Mouse (Mus musculus): ENCODE measurements around the gene Ptn. TPM values are rescaled to one million over a fixed set of nuclear protein-coding genes. Genes with fewer than 3 reads are reported as not detected.
A peak's percentile ranks its signal among the peaks of the same experiment; 100 is the strongest.

Ptn gene
- total RNA-seq (2021): 100 to 1,000 TPM; 234 TPM

DNA sequence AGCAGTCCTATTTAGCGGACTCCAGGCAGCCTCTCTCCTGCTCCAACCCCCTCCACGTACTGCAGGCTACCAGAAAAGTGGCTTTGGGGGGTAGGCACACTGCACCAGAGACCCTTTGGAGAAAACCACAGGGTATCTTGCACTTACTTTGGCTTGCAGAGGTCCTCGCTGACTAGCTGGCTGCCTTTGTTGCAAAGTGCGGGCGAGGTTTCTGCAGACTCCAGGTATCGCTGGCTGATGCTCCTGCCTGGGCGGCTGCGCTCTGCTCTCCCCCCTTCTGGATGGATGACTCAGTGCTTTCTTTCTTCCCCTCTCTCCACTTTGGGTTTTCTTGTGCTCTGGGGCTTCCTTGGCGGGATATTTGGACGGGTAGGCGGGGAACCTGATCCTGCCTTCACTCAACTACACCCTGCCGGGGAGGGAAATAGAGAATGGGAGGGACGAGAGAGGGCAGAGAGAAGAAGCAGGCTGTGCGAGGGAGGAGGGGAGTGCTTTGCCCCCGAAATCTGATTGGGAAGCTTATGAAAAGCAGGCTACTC, at the start of gene Ptn:
Gene Ptn (minus strand): TSS at position 474 of the 539 bp plus-strand sequence.
- peak; percentile 55 to 59 for DNase-seq

DNA sequence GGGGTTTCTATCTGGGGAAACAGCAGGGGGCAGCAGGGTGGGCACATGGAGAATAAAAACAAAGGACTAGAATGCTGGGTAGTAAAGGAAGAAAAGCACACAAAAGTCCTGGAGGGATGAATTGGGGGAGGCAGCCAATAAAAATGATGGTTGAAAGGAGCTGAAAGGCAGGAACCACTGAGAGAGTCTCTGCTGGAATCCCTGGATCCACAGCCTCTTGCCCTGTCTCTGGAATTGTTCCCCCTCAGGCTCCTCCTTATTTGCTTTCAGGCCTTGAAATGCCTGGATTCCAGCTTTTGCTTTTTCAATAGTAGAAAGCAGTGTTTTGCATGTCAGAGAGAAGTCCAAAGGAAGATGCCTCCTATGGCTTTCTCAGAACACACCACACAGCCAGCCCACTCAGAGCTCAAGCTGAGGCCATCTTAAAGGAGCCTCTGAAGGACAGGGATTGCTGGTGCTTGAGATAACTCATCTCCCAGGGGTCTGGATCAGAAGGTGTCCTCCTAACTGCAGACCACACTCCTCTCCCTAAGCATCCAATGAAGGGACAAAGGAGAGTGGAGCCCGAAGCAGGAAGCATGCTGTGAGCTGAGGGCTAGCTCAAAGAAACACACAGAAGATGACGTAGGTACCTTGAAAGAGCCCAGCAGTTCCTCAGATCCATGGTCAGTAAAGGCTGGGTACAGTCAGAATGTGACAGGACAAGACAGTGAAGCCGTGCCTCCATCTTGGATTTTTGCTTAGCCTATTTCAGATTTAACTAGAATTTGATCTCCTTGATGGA, 48.4 kb upstream of the Ptn start:
- DNase-seq: no peak

DNA sequence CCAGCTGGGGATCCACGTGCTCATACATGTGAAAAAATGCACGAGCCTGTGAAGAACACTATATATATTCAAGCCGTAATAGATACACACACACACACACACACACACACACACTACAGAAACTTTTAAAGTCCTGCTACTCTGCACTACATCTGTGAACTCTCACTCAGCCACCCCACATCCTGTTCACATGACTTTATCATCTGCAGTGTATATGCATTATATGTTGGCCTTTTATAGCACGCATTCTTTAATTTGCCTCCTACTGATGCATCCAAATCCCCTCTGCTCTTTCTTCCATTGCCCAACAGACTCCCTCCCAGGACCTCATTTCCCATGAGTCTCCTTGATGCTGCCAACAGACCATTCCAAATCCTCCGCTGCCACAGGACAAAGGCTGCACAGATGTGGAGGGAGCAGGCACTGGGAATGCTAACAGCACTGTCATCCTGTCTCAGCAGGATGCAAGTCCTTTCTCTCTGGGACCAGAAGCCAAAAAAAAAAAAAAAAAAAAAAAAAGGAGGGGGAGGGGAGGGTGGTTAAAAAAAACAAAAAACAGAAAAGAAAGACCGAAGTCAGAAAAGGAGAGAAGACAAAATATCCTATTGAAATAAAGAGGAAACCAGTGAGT, 47.7 kb upstream of the Ptn start:
- DNase-seq: no peak

DNA sequence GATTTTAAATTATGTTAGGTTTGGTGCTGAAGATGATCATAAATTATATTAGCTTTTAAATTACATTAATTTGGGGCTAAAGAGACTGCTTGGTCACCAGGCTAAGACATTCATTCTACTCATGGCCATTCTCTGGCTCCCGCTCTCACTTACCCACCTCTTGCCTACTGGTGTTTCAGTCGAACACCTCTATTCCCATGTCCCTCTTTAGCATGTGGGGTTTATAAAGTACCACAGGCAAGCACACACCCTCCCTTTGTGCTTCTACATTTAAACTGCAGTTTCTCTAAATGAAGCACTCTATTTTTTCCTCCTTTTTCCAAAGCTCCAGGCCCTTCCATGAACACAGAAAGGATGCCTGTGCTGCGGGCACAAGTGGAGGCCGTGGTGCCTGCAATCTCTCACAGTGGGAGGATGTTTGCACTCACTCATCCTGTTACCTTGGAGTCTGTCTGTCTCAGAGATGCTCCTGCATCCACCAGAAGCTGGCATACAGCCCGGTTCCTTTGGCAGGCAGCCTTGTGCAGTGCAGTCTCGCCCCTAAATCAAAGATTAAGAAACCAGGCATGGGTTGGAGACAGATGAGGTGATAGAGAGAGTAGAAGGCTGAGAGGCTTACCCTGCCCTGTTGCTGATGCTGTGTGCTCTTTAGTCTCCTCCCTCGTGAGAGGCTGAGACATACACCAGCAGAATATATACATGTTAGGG, 40.6 kb upstream of the Ptn start:
- peak; percentile 67 to 75 for DNase-seq

DNA sequence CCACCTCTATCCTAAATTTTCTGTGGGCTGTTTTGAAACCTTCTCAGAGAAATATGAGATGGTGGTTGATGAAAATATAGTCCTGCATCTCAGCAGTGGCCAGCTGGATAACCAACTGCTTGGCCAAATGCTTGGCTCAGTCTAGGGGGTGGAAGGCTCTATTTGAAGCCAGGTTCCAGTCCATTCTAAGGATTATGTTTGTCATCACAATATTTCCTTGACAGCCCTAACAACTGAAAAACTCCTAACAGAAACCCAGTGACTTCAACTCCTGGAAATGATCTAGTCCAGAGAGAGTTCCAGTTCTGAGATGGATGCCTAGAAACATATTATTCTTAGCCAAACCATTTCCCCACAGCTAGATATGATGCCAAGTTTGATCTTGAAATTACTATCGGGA, 35.3 kb upstream of the Ptn start:
- DNase-seq: no peak

DNA sequence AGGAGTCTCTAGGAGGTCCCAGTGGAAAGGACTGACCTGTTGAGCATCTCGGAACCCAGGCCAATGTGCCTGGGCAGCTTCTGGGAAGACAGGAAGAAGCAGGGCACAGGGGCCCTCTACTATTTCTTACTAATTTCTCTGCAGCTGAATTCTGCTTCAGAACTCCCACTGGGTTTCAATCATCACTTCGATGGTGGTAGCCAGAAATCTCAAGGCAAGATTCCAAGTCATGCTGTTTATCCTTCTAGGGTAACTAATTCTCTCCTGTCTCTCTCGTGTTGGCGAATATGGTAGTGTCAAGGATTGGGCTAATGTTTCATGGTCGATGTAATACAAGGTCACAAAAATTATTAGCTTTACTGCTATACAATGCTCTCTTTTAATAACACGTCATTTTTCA, 34.2 kb upstream of the Ptn start:
- no peak for DNase-seq

DNA sequence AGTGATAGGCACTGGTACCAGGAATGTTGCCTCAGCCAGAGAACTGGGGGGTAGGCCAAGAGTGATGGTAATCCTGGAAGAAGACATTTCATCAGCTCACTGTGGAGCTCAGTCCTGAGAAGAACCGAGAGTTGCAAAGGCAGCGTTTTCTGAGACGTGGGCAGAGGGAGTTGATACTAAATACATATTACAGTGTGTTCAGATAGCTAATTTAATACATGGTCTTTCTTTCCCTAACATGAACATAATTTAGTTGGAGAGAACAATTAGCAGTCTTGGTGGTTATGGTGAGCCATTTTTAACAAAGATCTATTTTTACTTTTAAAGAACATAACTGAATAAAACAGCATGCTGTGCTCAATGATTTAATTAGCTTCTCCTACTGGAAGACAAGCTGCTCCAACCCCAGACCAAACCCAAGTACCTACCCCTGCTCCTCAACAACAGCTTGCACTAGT, 33.0 kb upstream of the Ptn start:
- DNase-seq: no peak

DNA sequence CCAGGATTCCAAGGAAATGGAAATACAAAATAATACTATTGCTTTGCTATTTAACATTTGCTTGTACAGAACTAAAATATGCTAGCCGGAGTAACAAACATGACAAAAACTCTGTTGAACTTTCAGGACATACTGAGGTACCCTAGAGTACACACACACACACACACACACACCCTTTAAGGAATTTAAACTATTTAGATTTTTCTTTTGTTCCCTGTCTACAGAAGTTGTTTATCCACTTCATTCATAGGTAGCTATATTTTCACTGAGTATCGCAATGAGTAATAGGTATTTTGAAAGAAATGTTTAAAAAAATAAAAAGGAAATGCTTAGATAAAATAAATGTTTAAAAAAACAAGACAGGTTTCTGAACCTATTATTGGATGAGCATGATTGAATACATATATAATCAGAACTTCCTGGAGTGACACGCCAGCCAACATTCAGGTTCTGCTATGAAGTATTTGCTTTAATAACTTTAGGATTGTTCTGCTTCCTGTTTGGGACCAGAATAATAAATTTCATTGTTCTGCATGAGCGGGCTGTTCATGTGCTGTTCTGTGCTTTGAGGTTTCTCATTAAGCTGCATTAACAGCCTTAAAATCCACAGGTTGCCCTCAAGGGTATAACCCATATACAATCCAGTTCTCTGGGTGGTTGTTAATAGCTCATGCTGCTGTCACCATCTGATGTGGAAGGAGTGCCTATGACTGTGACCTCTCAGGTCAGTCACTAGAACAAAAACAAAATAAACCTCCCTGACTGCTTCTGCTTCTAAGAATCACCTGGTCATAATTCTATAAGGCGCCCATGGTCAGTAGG, 32.3 kb upstream of the Ptn start:
- DNase-seq: no peak

DNA sequence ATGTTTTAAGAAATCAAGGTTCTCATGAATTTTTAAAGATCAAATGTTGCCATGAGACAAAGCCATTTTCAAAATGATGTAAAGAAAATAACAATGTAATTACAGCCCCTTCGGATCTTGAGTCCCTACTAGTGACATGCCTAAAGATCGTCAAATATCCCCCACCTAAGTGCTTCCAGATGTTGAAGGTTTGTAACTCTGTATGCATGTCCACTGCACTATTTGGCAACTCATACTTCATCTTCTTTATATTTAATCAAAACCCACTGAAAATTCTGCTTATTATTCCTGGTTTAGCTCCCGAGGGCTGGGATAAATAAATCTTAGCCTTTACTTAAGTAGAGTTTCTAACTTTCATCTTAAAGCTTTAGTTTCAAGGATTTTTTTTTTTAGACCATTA, 31.7 kb upstream of the Ptn start:
- DNase-seq: no peak

DNA sequence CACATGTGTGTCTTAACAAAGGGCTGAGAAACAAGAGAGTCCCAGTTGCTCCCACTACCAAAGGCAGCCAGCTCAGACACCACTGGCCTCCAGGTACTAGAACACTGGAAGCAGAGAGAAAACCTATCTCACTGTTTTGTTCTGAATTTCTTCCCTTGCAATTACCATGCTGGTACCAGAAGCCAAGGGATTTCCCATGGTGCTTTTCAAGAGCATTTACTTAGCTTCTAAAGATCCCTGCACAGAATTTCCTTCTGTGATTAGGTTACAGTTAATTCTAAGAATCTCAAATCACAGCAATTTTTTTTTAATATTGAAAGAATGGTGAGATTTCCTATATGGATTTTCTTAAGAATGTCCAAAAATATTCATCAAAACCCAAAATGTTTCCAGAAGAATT, 31.2 kb upstream of the Ptn start:
- DNase-seq: no peak

DNA sequence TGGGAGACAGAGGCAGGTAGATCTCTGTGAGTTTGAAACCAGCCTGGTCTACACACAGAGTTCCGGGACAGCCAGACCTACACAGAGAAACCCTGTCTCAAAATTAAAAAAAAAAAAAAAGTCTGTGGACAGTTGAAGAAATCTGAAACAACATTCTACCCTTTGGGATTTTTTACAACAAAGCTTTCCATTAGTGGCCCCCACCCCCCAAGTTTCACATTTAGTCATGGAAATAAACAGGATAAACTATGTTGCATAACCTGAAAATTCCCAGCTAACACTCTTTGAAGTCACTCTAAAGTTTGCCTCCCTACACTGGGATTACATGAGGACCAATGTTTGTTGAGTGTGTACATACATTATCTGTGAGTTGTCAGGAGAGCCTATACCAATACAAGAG, 28.7 kb upstream of the Ptn start:
- no peak for DNase-seq

DNA sequence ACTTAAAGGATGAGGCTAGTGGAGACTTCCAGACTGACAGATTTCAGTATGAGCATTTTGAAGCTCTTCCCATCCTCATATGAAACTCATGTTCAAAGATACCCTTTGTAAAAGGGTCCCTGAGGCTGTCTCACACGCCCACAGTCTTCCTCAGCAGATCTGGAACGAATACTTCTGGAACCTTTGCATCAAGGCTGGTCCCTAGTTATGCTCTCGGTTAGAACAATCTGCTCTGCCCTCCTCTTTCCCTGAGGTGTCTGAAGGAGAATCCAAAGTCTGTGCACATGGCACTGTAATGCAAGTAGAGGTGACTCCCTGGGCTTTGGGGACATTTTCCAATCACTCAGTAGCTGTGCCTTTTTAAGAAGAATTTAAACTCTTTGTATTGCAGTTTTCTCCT, 25.3 kb upstream of the Ptn start:
- DNase-seq: no peak

DNA sequence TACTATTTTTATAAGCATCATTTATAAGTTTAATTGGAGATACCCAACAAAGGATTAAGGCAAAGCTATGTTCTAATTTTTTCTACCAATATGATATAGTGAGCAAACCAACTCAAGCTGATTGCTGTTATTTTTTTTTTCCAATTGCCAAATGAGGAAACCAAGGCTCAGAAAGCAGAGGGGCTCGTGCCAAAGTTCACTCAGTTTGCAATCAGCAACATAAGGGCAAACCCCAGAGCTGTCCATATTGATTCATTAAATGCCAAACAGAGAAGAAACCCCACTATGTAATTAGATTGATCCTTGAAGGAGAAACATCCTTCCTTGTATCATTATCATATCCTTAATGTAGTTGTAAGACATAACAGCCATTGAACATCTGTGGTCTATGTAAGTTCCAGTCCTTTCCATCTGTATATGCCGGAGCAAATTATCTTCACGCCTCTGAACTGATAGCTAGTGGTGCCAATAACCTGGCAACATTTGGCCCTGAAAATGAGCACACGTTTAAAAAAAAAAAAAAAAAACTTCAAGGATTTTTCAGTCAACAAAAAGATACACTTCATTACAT, 24.8 kb upstream of the Ptn start:
- no peak for DNase-seq

DNA sequence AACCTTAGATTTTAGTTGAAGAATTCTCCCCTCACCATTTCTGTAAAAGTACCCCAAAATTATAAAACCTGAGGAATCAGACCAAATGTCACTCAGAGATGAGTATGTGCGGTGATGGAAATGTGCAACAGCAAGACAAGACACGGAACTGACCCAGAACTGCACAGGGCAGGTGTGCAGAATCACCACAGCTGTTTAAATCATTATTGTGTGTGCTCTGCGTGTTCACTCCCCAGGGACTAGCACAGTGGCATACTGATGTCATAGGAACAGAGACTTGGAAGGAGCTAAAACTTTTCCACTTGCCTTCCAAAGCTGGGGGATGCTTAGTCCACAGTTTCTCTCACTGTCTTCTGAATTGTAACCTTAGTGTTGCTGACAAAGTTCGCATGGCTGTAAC, 22.7 kb upstream of the Ptn start:
- no peak for DNase-seq

DNA sequence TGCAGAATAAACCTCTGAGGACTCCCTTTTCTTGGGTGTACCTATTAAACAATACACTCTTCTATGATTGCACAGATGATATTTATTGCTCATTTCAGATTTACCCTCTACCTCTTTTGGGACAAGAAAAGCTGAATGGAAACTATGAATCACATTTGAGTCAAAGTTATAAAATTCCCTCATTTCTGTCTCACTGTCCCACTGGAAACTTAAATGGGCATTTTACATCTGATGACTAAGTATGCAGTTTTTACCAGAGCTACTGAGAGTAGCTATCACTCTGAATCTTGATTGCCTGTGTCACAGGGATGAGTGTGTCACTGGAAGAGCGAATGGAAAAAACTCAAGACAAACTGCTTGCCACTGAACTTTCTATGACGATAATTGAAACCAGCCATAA, 22.2 kb upstream of the Ptn start:
- DNase-seq: no peak

DNA sequence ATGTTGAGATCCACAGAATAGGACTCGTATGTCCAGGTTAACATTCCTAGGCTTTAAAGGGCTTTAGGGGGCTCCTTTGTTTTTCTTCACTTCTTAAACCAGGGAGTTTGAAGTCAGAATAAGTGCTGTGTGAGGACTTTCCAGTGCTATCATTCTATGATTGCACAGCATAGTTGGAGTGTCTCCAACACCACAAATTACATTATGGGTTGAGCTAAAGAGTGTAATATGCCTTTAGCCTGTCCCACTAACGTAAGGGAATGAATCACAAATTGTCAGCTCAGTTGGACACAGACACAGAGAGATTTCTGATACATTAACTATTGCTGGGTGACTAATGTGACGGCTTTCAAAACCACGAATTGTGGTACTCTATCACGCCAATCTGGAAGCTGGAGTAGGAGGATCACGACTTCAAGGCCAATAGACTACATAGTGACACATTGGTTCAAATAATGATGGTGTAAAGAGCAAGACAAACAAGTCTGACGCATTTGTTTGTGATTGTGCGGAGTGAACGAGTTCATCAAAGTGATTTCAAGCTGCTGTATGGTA, 20.4 kb upstream of the Ptn start:
- DNase-seq: no peak

DNA sequence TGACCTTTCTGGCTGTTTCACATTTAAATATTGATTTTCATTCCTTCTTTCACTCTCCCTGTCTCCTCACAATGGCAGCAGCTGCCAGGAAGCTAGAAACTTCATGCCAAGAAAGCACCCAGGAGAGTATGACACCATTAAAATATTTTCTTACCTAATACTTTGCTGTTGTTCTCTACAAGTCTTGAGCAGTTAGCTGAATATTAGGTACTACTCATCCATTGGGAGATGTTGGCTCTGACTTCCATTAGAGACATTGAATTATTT, 9.7 kb upstream of the Ptn start:
- no peak for DNase-seq

DNA sequence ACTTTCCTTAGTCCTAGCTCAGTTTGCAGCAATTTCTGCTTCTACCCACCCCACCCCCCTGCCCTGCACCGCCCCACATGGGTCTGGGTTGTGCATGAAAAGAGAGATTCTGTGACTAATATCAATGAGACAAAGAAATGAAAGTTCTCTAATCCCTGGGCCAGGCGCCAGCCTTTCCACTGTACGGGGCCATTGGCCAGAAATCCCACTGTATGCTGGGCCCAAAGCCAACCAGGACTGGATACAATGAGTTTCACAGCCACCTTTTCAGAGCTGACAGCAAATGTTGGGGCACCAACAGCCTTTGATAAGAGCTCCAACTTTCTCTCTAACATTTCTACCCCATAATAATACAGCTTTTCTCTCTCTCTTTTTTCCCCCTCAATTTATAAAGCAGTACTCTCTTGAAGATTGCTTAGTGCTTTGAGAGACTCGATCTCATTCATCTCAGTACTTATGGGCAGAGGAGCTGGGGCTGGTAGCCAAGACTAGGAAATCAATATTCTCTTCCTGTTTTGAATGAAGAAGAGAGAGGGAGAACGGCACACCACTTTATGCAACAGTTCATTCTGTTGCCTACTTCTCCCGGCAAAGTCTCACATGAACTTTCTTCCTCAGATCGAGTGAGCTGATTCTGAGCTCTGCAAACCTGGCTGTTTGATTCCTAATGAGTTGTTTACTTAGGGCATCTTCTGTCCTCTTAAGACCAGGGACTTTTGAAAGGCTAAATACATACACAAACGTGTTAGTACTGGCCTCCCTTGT, 9.2 kb upstream of the Ptn start:
- DNase-seq: peak; percentile 77 to 78

DNA sequence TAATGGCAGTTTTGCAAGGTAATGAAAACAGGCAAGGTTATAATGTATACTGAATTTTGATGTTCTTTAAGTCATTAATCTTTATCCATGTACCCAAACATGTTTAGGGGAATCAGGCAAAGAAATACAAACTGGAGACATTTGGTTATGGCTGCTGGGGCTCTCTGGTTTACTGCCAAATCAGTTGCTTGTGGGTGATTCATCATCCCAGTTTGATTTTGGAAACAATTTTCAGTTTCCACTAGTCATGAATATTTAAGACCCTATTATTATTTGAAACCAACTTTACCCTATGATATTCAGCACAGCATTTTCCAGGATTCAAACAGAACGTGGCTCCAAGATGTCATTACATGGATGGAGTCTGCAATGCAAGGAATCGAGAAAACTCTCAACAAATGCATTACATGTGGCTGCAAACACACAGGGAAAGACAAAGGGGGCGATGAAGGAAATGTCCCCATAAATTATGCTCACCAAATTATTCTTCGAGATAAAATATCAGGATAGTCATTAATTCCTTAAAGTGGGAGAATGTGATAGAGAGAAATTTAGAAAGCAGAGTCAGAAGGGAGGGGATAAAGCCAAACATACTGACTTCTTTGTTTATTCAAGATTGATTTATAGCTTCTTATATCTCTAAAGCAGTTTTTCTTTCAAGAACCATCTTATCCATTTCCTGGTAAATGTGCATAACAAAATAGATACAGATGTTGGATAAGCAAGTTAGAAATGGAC, 8.4 kb upstream of the Ptn start:
- DNase-seq: peak in 1 of 2 experiments; percentile 19

DNA sequence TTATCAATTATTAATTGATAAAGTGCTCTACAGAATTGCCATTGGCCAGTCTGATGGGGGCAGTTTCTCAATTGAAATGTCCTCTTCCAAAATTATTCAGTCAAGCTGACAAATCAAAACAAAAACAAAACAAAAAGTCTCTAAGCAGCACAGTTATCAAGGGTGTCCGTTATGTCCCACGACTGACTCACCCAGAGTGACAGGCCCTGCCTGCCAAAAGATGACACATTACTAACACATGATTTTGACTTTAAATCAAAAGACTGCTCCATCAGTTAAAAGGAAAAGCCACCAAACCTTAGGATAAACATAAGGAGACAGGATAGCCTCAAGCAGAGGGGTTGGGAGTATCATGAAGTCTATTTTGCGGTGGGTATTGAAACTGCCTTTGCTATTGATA, 6.6 kb upstream of the Ptn start:
- no peak for DNase-seq

DNA sequence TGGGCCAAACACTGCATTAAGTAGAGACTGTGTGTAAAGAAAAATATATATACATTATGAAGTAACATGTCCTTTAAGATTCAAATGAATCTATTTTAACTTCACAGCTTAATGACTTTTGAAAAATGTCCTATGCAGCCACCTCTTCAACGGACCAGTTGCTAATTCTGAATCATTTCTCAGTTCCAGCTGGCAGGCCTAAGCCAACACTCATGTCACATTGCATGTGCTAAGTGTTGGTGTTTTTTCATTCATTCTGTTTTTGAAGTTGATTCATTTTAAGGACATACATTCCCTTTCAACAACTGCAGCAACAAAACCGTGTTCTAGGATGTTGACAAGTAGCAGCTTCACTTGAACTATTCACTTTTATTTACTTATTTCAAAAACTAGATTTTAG, 6.0 kb upstream of the Ptn start:
- DNase-seq: no peak

Data from layer of hippocampus, postnatal 36 days (tissue).